Mouse (Mus musculus): ENCODE results near the gene Coq10a. TPM values are rescaled to one million over a fixed set of nuclear protein-coding genes. Genes with fewer than 3 reads are reported as not detected.

Gene Coq10a
- polyA plus RNA-seq (2012; ENCODE audit: low replicate concordance) = 10.2 and 25.7 TPM in 2 replicates

GRCm38 (mm10) chr10:128368402-128369217, at the start of gene Coq10a:
Coq10a (minus strand) TSS chr10:128368997.

GRCm38 (mm10) chr10:128411211-128412054, 42.6 kb upstream of the Coq10a start, which contains the start of the genes Nabp2 and Rnf41:
Nabp2 (minus strand) TSS chr10:128411492.
Rnf41 (plus strand) TSS chr10:128411657.

GRCm38 (mm10) chr10:128401056-128401455, 32.3 kb upstream of the Coq10a start, which contains the start of gene Slc39a5:
Slc39a5 (minus strand) TSS chr10:128401229.

GRCm38 (mm10) chr10:128376455-128377211, 7.8 kb upstream of the Coq10a start, which contains the start of gene Ankrd52:
Ankrd52 (plus strand) TSS chr10:128377115.

GRCm38 (mm10) chr10:128337306-128338181, 31.3 kb downstream of the Coq10a start, which contains the start of gene Cs:
Cs (plus strand) TSS chr10:128337734.

GRCm38 (mm10) chr10:128322141-128323108, 46.4 kb downstream of the Coq10a start, which contains the start of gene Cnpy2:
Cnpy2 (plus strand) TSS chr10:128322459.

Other genes starting within 250 kb of the Coq10a start
- 12.2 and 13.2 TPM in 2 replicates for gene Rbms2, start 188.7 kb downstream of the Coq10a start, polyA plus RNA-seq (2012; ENCODE audit: low replicate concordance)
- gene Gls2, start 174.5 kb downstream of the Coq10a start, polyA plus RNA-seq (2012; ENCODE audit: low replicate concordance) = 0.91 TPM in 1 of 2 replicates, not detected in the other
- gene Spryd4, start 157.2 kb downstream of the Coq10a start, polyA plus RNA-seq (2012; ENCODE audit: low replicate concordance) = 0.61 and 2.6 TPM in 2 replicates
- 0.17 TPM in 1 of 2 replicates, not detected in the other for gene Mip, start 143.2 kb downstream of the Coq10a start, polyA plus RNA-seq (2012; ENCODE audit: low replicate concordance)
- 8.5 and 11.9 TPM in 2 replicates for gene Timeless, start 136.9 kb downstream of the Coq10a start, polyA plus RNA-seq (2012; ENCODE audit: low replicate concordance)
- gene Apon, start 114.9 kb downstream of the Coq10a start, polyA plus RNA-seq (2012; ENCODE audit: low replicate concordance) = 0.08 TPM in 1 of 2 replicates, not detected in the other
- gene Apof, start 100.3 kb downstream of the Coq10a start, polyA plus RNA-seq (2012; ENCODE audit: low replicate concordance) = 0.21 TPM in 1 of 2 replicates, not detected in the other
- gene Stat2, start 98.4 kb downstream of the Coq10a start, polyA plus RNA-seq (2012; ENCODE audit: low replicate concordance) = 38.6 and 62.2 TPM in 2 replicates
- 0.23 TPM in 1 of 2 replicates, not detected in the other for gene Il23a, start 70.2 kb downstream of the Coq10a start, polyA plus RNA-seq (2012; ENCODE audit: low replicate concordance)
- 4.9 and 7.2 TPM in 2 replicates for gene Pan2, start 65.7 kb downstream of the Coq10a start, polyA plus RNA-seq (2012; ENCODE audit: low replicate concordance)
- 29.2 and 43.5 TPM in 2 replicates for gene Cnpy2, start 46.5 kb downstream of the Coq10a start, polyA plus RNA-seq (2012; ENCODE audit: low replicate concordance)
- gene Cs, start 31.3 kb downstream of the Coq10a start, polyA plus RNA-seq (2012; ENCODE audit: low replicate concordance) = 9.9 and 31.8 TPM in 2 replicates
- gene Ankrd52, start 8.1 kb upstream of the Coq10a start, polyA plus RNA-seq (2012; ENCODE audit: low replicate concordance) = 59.6 and 62.0 TPM in 2 replicates
- gene Slc39a5, start 32.2 kb upstream of the Coq10a start, polyA plus RNA-seq (2012; ENCODE audit: low replicate concordance) = not detected in 2 replicates
- 115 and 117 TPM in 2 replicates for gene Nabp2, start 42.5 kb upstream of the Coq10a start, polyA plus RNA-seq (2012; ENCODE audit: low replicate concordance)
- gene Rnf41, start 42.7 kb upstream of the Coq10a start, polyA plus RNA-seq (2012; ENCODE audit: low replicate concordance) = 20.2 and 20.7 TPM in 2 replicates
- 167 and 293 TPM in 2 replicates for gene Smarcc2, start 90.3 kb upstream of the Coq10a start, polyA plus RNA-seq (2012; ENCODE audit: low replicate concordance)
- gene Myl6, start 125.1 kb upstream of the Coq10a start, polyA plus RNA-seq (2012; ENCODE audit: low replicate concordance) = 68.9 and 549 TPM in 2 replicates
- gene Myl6b, start 129.7 kb upstream of the Coq10a start, polyA plus RNA-seq (2012; ENCODE audit: low replicate concordance) = 2.2 TPM in 2 replicates
- gene Esyt1, start 156.9 kb upstream of the Coq10a start, polyA plus RNA-seq (2012; ENCODE audit: low replicate concordance) = 177 and 239 TPM in 2 replicates
- 29.8 and 36.6 TPM in 2 replicates for gene Zc3h10, start 178.8 kb upstream of the Coq10a start, polyA plus RNA-seq (2012; ENCODE audit: low replicate concordance)
- gene Rpl41, start 180.3 kb upstream of the Coq10a start, polyA plus RNA-seq (2012; ENCODE audit: low replicate concordance) = 1,750 and 7,475 TPM in 2 replicates
- 93.8 and 156 TPM in 2 replicates for gene Pa2g4, start 197.0 kb upstream of the Coq10a start, polyA plus RNA-seq (2012; ENCODE audit: low replicate concordance)
- gene Erbb3, start 220.7 kb upstream of the Coq10a start, polyA plus RNA-seq (2012; ENCODE audit: low replicate concordance) = 1.8 TPM in 2 replicates

Measured in hematopoietic multipotent progenitor cell, adult 10-12 weeks (in vitro differentiated cells).